Mouse (Mus musculus) left cerebral cortex, postnatal 25 days (tissue): ENCODE results near the gene Rapgef1. TPM values are rescaled to one million over a fixed set of nuclear protein-coding genes. Genes with fewer than 3 reads are reported as not detected.

ENCODE experiments used
- DNase-seq, 2 experiments: peaks; one replicate each; pipeline ENCODE4 v3.0.0; 2022; ENCODE audit warnings: low spot score in 2 of 2, mixed read lengths in 1 of 2
- intact Hi-C: fragments of 180-260 bp; cut with DNase I; formaldehyde crosslinking; loops from one replicate; pipeline ENCODE4 v1.15.1; 2025
- total RNA-seq, 2 experiments: library from RNA; stranded (reverse); gene quantifications; 2 replicates each; pipeline ENCODE4 v1.2.3; 2021

Gene Rapgef1
- 100 to 1,000 TPM; 110 TPM for total RNA-seq

GRCm38 (mm10) chr2:29619484-29620300 is at the start of gene Rapgef1:
TSS of gene Rapgef1 (plus strand) at chr2:29619720.
- intact Hi-C loops, result loop anchor here (2.0 to 5.0 kb wide), 2 partner anchors 51 to 108 kb away; no protein-coding TSS in a partner anchor
- DNase-seq, result peak; percentile 83 to 85

DNA sequence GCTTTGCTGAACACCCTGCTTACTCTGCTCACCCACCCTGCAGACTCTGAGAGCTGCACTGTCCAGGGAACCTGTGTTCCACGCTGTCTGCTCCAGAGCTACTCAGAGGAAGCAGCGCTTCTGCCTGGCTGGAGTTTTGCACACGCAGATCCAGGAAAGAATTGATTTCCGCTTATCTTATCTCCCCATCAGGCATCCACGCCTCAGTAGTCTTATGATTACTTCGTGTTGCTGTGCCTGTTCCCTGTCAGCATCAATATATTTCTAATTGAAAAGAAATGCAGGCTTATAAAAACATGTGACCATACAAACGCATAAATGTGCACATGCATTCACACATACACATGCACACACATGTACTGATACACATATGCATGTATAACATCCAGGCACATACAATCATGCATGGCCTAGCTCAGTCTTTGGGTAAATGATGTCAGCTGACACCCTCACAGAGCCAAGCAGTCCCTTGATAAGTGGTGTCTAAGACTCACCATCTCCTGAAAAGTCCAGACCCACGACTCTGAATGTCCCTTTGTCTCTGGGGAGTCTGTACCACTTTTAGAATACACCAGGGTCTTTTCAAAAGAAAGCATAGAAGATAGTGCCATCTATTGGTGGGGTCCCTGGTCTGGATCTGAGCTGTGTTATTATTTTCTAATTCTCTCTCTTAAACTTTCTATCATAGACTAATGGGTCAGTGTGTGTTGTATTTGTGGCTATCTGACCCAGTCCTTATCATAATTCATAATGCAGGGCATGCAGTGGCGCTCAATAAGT is 47.4 kb upstream of the Rapgef1 start:
- intact Hi-C loops, result no loop called here
- DNase-seq, result no peak

DNA sequence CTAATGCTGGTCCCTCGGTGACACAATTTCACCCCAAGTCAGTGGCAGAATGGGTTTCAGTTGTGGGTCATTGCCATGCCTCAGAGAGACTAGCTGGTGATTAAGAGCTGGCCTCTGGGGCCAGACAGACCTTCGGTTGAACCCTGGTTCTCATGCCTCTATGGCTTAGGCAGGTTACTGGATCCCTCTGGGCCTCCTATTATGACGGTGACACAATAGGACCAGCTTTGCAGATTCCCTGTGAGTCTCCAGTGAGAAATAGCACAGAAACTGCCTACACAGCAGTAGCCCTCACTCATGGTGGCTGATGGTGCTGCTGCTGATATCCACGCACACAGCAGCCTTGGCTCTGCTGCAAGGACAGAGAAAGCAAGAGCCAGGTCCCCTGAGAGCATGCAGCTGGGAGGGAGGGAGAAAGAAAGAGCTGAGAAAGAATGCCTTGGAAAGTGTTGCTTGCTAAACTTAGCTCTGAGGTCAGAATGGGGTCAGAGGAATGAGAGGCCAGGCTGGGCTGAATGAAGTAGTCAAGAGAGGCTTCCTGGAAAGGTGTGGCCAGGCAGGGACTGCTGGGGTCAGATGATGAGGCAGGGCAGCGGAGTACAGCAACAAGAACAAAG is 46.6 kb upstream of the Rapgef1 start:
- no peak for DNase-seq
- intact Hi-C loops, result no loop called here

GRCm38 (mm10) chr2:29573591-29573990 is 45.9 kb upstream of the Rapgef1 start:
- DNase-seq, result no peak
- intact Hi-C loops, result no loop called here

- no peak for DNase-seq
- intact Hi-C loops, result no loop called here
Observed at GRCm38 (mm10) chr2:29574187-29574586, 45.3 kb upstream of the Rapgef1 start.

- intact Hi-C loops, result loop anchor here (2.0 to 10.0 kb wide), 3 partner anchors 238 to 382 kb away; partner anchors contain the start of gene Med27
Observed at GRCm38 (mm10) chr2:29582415-29582814, 37.1 kb upstream of the Rapgef1 start.

DNA sequence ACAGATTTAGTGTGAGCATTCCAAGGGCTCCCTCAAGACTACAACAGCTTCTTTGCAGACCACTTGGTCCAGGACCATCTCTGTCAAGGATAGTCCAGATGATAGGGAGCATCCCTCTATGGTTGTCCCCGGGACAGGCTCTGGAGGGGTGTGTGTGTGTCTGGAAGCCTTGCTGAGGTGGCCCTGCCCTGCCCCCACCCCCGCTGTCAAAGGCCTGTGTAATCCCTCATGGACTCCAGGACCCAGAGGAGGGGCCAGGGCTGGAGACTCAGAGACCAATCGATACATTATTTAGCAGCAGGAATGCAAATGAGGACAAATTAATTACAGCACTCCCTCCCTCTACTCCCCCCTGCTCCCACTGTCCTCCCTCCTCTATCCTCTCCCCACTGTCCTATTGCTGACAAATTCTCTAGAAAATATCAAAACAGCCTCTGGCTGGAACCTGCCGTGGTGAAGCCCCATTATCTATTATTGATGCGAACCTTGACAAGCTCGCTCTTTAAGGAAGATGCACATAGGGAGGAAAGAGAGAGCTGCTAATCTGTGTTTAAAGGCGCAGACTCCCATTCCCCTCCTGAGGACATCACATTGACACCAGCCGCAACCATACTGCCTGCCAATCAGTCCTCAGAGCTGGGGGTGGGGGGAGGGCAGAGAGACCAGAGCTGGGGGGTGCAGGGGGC is 33.4 kb upstream of the Rapgef1 start:
- no peak for DNase-seq
- intact Hi-C loops, result loop anchor here (10.0 kb wide), 1 partner anchor 241 kb away; the partner anchor contains the start of gene Med27

More at GRCm38 (mm10) chr2:29582415-29582814, 37.1 kb upstream of the Rapgef1 start:
- peak; percentile 72 to 84 for DNase-seq

- intact Hi-C loops, result loop anchor here (10.0 kb wide), 1 partner anchor 243 kb away; the partner anchor contains the start of gene Med27
- no peak for DNase-seq
Observed at GRCm38 (mm10) chr2:29588006-29588405, 31.5 kb upstream of the Rapgef1 start.

GRCm38 (mm10) chr2:29589266-29589665 is 30.3 kb upstream of the Rapgef1 start:
- intact Hi-C loops, result loop anchor here (10.0 kb wide), 1 partner anchor 244 kb away; the partner anchor contains the start of gene Med27
- no peak for DNase-seq

DNA sequence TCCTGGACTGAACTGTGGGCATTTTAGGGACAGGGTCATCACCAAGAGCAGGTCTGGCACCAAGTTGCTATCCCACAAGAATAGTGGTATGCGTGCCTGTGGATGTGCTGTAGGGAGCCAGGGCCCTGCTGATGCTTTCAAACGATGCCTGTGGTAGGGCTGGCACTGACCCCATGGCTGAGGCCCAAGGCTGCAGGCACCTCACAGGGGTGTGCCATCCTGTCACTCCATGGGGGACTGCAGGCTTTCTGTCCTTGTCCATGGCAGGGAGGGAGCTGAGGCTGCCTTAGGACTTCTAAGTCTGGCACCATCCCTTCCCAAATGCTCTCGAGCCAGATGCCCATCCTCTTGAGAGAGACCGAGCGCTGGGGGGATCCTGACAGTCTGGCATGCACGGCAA is 27.9 kb upstream of the Rapgef1 start:
- no peak for DNase-seq
- intact Hi-C loops, result no loop called here

DNA sequence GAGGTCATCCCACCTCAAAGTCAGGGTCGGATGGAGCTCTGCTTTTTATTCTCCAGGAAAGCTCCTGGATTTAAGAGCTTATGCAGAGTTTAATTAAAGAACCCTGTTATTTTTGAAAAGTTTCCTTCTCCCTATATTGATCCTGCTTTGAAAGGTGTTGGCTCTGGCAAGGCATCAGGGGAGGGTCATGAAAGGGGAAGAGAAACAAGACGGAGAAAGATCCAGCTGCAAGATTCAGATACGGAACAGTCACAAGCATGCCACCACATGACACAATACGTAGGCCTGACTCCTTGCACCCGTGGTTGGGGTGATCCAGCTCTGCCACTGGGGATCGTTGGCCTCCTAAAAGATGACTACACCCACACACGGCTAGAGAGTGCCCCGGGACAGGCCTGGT is 27.0 kb upstream of the Rapgef1 start:
- DNase-seq, result no peak
- intact Hi-C loops, result no loop called here

GRCm38 (mm10) chr2:29603930-29604329 is 15.6 kb upstream of the Rapgef1 start:
- intact Hi-C loops, result loop anchor here (5.0 kb wide), 1 partner anchor 402 kb away; no protein-coding TSS in a partner anchor
- DNase-seq, result peak; percentile 63 to 67

- intact Hi-C loops, result no loop called here
- DNase-seq, result peak in 1 of 2 experiments; percentile 59
Observed at GRCm38 (mm10) chr2:29605591-29605990, 13.9 kb upstream of the Rapgef1 start.

DNA sequence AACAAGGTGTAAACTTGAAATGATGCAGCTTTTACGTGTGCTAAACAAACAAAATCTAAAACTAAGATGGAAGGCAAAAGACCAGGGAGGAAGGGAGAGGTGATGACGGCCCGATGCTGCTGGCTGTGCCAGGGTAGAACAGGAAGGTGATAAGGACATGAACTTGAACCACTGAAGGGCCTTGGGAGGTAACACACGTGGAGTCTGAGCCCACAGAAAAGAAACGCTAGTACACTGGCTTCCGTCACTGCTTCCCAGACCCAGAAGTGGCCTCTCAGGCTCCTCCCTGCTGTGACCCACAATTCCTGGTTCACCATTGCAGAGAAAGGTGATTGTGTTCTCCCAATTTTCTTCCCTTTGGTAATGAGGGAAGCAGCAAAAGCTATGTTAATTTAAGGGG is 13.1 kb upstream of the Rapgef1 start:
- intact Hi-C loops, result no loop called here
- no peak for DNase-seq

- intact Hi-C loops, result loop anchor here (5.0 kb wide), 1 partner anchor 110 kb away; no protein-coding TSS in a partner anchor
- no peak for DNase-seq
Observed at GRCm38 (mm10) chr2:29617341-29617740, 2.2 kb upstream of the Rapgef1 start.

GRCm38 (mm10) chr2:29618926-29619483 is 515 bp upstream of the Rapgef1 start:
- no peak for DNase-seq
- intact Hi-C loops, result loop anchor here (2.0 to 5.0 kb wide), 2 partner anchors 52 to 108 kb away; no protein-coding TSS in a partner anchor

GRCm38 (mm10) chr2:29620301-29620827 is 844 bp downstream of the Rapgef1 start:
- intact Hi-C loops, result no loop called here
- DNase-seq, result no peak

- intact Hi-C loops, result no loop called here
- no peak for DNase-seq
Observed at GRCm38 (mm10) chr2:29621163-29621562, 1.6 kb downstream of the Rapgef1 start.

- no peak for DNase-seq
- intact Hi-C loops, result no loop called here
Observed at GRCm38 (mm10) chr2:29621636-29622035, 2.1 kb downstream of the Rapgef1 start.
